Mouse (Mus musculus): ENCODE data around the gene AW551984. TPM values are rescaled to one million over a fixed set of nuclear protein-coding genes. Genes with fewer than 3 reads are reported as not detected.

AW551984 gene
- total RNA-seq, 2 experiments from 2014 or later: 21.2 to 46.8 TPM

Other genes starting within 250 kb of the AW551984 start
- not detected for gene Olfr951, start 217.0 kb downstream of the AW551984 start, total RNA-seq (2021)
- gene Olfr952, start 177.3 kb downstream of the AW551984 start, total RNA-seq (2021): not detected
- gene Olfr954, start 147.7 kb downstream of the AW551984 start, total RNA-seq (2021): not detected
- gene Olfr955, start 132.5 kb downstream of the AW551984 start, total RNA-seq (2021): not detected
- gene Olfr44, start 110.4 kb downstream of the AW551984 start, total RNA-seq (2021): not detected
- not detected for gene Olfr957, start 88.6 kb downstream of the AW551984 start, total RNA-seq (2021)
- under 1 TPM in 1 of 2 experiments, not detected in 1; 0.12 TPM for gene Olfr958, start 50.3 kb downstream of the AW551984 start, total RNA-seq (2021)
- not detected for gene Olfr959, start 28.8 kb downstream of the AW551984 start, total RNA-seq (2021)
- not detected for gene Olfr148, start 6.3 kb upstream of the AW551984 start, total RNA-seq (2021)
- gene Olfr960, start 17.0 kb upstream of the AW551984 start, total RNA-seq (2021): not detected
- gene Olfr961, start 40.7 kb upstream of the AW551984 start, total RNA-seq (2021): not detected
- gene Olfr963, start 62.8 kb upstream of the AW551984 start, total RNA-seq (2021): not detected
- not detected for gene Olfr149, start 102.7 kb upstream of the AW551984 start, total RNA-seq (2021)
- gene Olfr965, start 107.0 kb upstream of the AW551984 start, total RNA-seq (2021): not detected
- not detected for gene Olfr150, start 126.6 kb upstream of the AW551984 start, total RNA-seq (2021)
- gene Olfr967, start 141.8 kb upstream of the AW551984 start, total RNA-seq (2021): not detected
- not detected for gene Olfr968, start 178.8 kb upstream of the AW551984 start, total RNA-seq (2021)
- gene Olfr969, start 186.5 kb upstream of the AW551984 start, total RNA-seq (2021): not detected
- not detected for gene Olfr970, start 204.5 kb upstream of the AW551984 start, total RNA-seq (2021)
- gene Olfr971, start 232.5 kb upstream of the AW551984 start, total RNA-seq (2021): not detected

Data from left cerebral cortex, postnatal 4 days (tissue).